Mouse (Mus musculus): ENCODE results near the gene Dnaic1. TPM values are rescaled to one million over a fixed set of nuclear protein-coding genes. Genes with fewer than 3 reads are reported as not detected.
A peak's percentile ranks its signal among the peaks of the same experiment; 100 is the strongest.

The Dnaic1 gene
- polyA plus RNA-seq, 1 experiment from 2014 or later, result 2.4 TPM

- Histone ChIP-seq H3K9me3 (no peaks in the 10 kb centered on the region), H3K27ac (no peak overlapping the region), H3K9ac (replicated peaks) (peak overlapping the region; percentile 92), H3K4me2 (replicated peaks) (peak overlapping the region; percentile 71), H3K27me3 (peaks cover 9% of the 10 kb centered on the region; the same call in 1 of the 2 replicates), H3K4me1 (replicated peaks) (peaks cover 64% of the 10 kb centered on the region), H3K36me3 (peaks cover 10% of the 10 kb centered on the region), H3K4me3 (replicated peaks) (peak overlapping the region; percentile 74)
- ATAC-seq, result no peak
- 93% methylated on average over 10 of the region's 10 CpGs for WGBS
These were observed 68.7 kb downstream of the Dnaic1 start for GRCm38 (mm10) chr4:41638186-41638731.

GRCm38 (mm10) chr4:41638828-41639213 is 69.2 kb downstream of the Dnaic1 start:
- Histone ChIP-seq H3K4me2 (replicated peaks) (peak overlapping the region; percentile 71), H3K36me3 (peaks cover 10% of the 10 kb centered on the region), H3K9ac (replicated peaks) (peak overlapping the region; percentile 92), H3K27ac (peak overlapping the region; percentile 93), H3K4me1 (replicated peaks) (peaks cover 62% of the 10 kb centered on the region), H3K27me3 (peaks cover 9% of the 10 kb centered on the region; the same call in 1 of the 2 replicates), H3K9me3 (no peaks in the 10 kb centered on the region), H3K4me3 (replicated peaks) (peak overlapping the region; percentile 74)
- no peak for ATAC-seq
- WGBS, result 80% methylated on average over 6 of the region's 6 CpGs

GRCm38 (mm10) chr4:41639214-41639841 is 69.8 kb downstream of the Dnaic1 start:
- H3K9me3 ChIP-seq, result no peaks in the 10 kb centered on the region
- peak; percentile 40 for ATAC-seq
- H3K4me1 ChIP-seq (replicated peaks), result peaks cover 58% of the 10 kb centered on the region
- H3K9ac ChIP-seq (replicated peaks), result peak overlapping the region; percentile 92
- peak overlapping the region; percentile 71 for H3K4me2 ChIP-seq (replicated peaks)
- peaks cover 10% of the 10 kb centered on the region for H3K36me3 ChIP-seq
- WGBS, result 8% methylated on average over 10 of the region's 10 CpGs
- H3K4me3 ChIP-seq (replicated peaks), result peak overlapping the region; percentile 74
- peak overlapping the region; percentile 93 for H3K27ac ChIP-seq
- H3K27me3 ChIP-seq, result peaks cover 9% of the 10 kb centered on the region; the same call in 1 of the 2 replicates

GRCm38 (mm10) chr4:41639913-41640507 is 70.4 kb downstream of the Dnaic1 start, which contains the start of gene Enho:
Gene Enho (minus strand): TSS chr4:41640324.
- Histone ChIP-seq H3K9me3 (no peaks in the 10 kb centered on the region), H3K4me2 (replicated peaks) (peak within 1 kb of the TSS; percentile 71), H3K27ac (peak within 1 kb of the TSS; percentile 93), H3K27me3 (peaks cover 9% of the 10 kb centered on the region; the same call in 1 of the 2 replicates), H3K4me3 (replicated peaks) (peak within 1 kb of the TSS; percentile 74), H3K4me1 (replicated peaks) (peaks cover 52% of the 10 kb centered on the region), H3K36me3 (peaks cover 10% of the 10 kb centered on the region), H3K9ac (replicated peaks) (peak within 1 kb of the TSS; percentile 92)
- peak; percentile 93 for ATAC-seq
- 0% methylated on average over 53 of the region's 74 CpGs for WGBS

- Histone ChIP-seq H3K4me1 (replicated peaks) (peaks cover 39% of the 10 kb centered on the region), H3K4me2 (replicated peaks) (no peak overlapping the region), H3K36me3 (peaks cover 10% of the 10 kb centered on the region), H3K9me3 (no peaks in the 10 kb centered on the region), H3K4me3 (replicated peaks) (no peak overlapping the region), H3K27me3 (peaks cover 9% of the 10 kb centered on the region; the same call in 1 of the 2 replicates), H3K27ac (peak overlapping the region; percentile 52; the same call in 1 of the 2 replicates), H3K9ac (replicated peaks) (no peak overlapping the region)
- WGBS, result 71% methylated on average over 6 of the region's 6 CpGs
- no peak for ATAC-seq
These were observed 71.7 kb downstream of the Dnaic1 start for GRCm38 (mm10) chr4:41641199-41641822.

GRCm38 (mm10) chr4:41645488-41645887 is 75.9 kb downstream of the Dnaic1 start:
- H3K9me3 ChIP-seq, result no peaks in the 10 kb centered on the region
- H3K4me3 ChIP-seq (replicated peaks), result no peak overlapping the region
- H3K27ac ChIP-seq, result no peak overlapping the region
- no peak overlapping the region for H3K9ac ChIP-seq (replicated peaks)
- no peak overlapping the region for H3K4me2 ChIP-seq (replicated peaks)
- peaks cover 12% of the 10 kb centered on the region for H3K4me1 ChIP-seq (replicated peaks)
- 0 out of 2 replicates have a peak, but pooled peaks have one; percentile 34 for ATAC-seq
- peaks cover 3% of the 10 kb centered on the region; the same call in 1 of the 2 replicates for H3K27me3 ChIP-seq
- WGBS, result 35% methylated on average over 5 of the region's 5 CpGs
- H3K36me3 ChIP-seq, result no peaks in the 10 kb centered on the region

- no peaks in the 10 kb centered on the region for H3K36me3 ChIP-seq
- H3K9me3 ChIP-seq, result no peaks in the 10 kb centered on the region
- H3K9ac ChIP-seq (replicated peaks), result no peak overlapping the region
- no peak overlapping the region for H3K4me3 ChIP-seq (replicated peaks)
- H3K4me2 ChIP-seq (replicated peaks), result no peak overlapping the region
- ATAC-seq, result peak; percentile 43; the same call in 1 of the 2 replicates
- H3K4me1 ChIP-seq (replicated peaks), result peaks cover 13% of the 10 kb centered on the region
- no peak overlapping the region for H3K27ac ChIP-seq
- no peaks in the 10 kb centered on the region for H3K27me3 ChIP-seq
- WGBS, result 9% methylated on average over 4 of the region's 4 CpGs
These were observed 78.6 kb downstream of the Dnaic1 start for GRCm38 (mm10) chr4:41648157-41648556.

- WGBS, result 66% methylated on average over 7 of the region's 7 CpGs
- Histone ChIP-seq H3K9me3 (no peaks in the 10 kb centered on the region), H3K4me3 (replicated peaks) (no peak overlapping the region), H3K9ac (replicated peaks) (no peak overlapping the region), H3K27me3 (no peaks in the 10 kb centered on the region), H3K4me2 (replicated peaks) (no peak overlapping the region), H3K4me1 (replicated peaks) (peaks cover 17% of the 10 kb centered on the region), H3K27ac (no peak overlapping the region), H3K36me3 (no peaks in the 10 kb centered on the region)
- no peak for ATAC-seq
These were observed 79.1 kb downstream of the Dnaic1 start for GRCm38 (mm10) chr4:41648627-41649026.

GRCm38 (mm10) chr4:41653296-41653695 is 83.7 kb downstream of the Dnaic1 start:
- H3K27ac ChIP-seq, result no peak overlapping the region
- peaks cover 23% of the 10 kb centered on the region for H3K4me1 ChIP-seq (replicated peaks)
- H3K4me2 ChIP-seq (replicated peaks), result no peak overlapping the region
- no peak overlapping the region for H3K4me3 ChIP-seq (replicated peaks)
- no peaks in the 10 kb centered on the region for H3K27me3 ChIP-seq
- WGBS, result 40% methylated on average over 6 of the region's 6 CpGs
- H3K9ac ChIP-seq (replicated peaks), result no peak overlapping the region
- H3K36me3 ChIP-seq, result peaks cover 15% of the 10 kb centered on the region
- peak; percentile 70; the same call in 1 of the 2 replicates for ATAC-seq
- H3K9me3 ChIP-seq, result no peaks in the 10 kb centered on the region

GRCm38 (mm10) chr4:41653730-41654129 is 84.2 kb downstream of the Dnaic1 start:
- peaks cover 24% of the 10 kb centered on the region for H3K4me1 ChIP-seq (replicated peaks)
- no peak overlapping the region for H3K4me3 ChIP-seq (replicated peaks)
- H3K4me2 ChIP-seq (replicated peaks), result no peak overlapping the region
- H3K36me3 ChIP-seq, result peaks cover 15% of the 10 kb centered on the region
- WGBS, result 60% methylated on average over 6 of the region's 6 CpGs
- H3K27me3 ChIP-seq, result no peaks in the 10 kb centered on the region
- 0 out of 2 replicates have a peak overlapping the region, but pooled peaks have one; percentile 5 for H3K27ac ChIP-seq
- H3K9me3 ChIP-seq, result no peaks in the 10 kb centered on the region
- H3K9ac ChIP-seq (replicated peaks), result no peak overlapping the region
- ATAC-seq, result 0 out of 2 replicates have a peak, but pooled peaks have one; percentile 38

- WGBS, result 9% methylated on average over 7 of the region's 7 CpGs
- peak; percentile 41; the same call in 1 of the 2 replicates for ATAC-seq
- Histone ChIP-seq H3K4me3 (replicated peaks) (no peak overlapping the region), H3K9ac (replicated peaks) (no peak overlapping the region), H3K27me3 (no peaks in the 10 kb centered on the region), H3K4me2 (replicated peaks) (no peak overlapping the region), H3K4me1 (replicated peaks) (peaks cover 29% of the 10 kb centered on the region), H3K36me3 (peaks cover 15% of the 10 kb centered on the region), H3K9me3 (no peaks in the 10 kb centered on the region), H3K27ac (0 out of 2 replicates have a peak overlapping the region, but pooled peaks have one; percentile 5)
These were observed 84.6 kb downstream of the Dnaic1 start for GRCm38 (mm10) chr4:41654217-41654616.

Data from midbrain, embryonic 13.5 days (tissue).